Mouse (Mus musculus) gastrocnemius, postnatal 4 days (tissue): ENCODE measurements at regions not wholly inside any gene's neighbourhood (a gene's known extent, or its start where the extent isn't known, plus 50 kb on each side); places are given as distances from the start of the nearest gene placed in this dataset.
"Not testable (repeated sequence)": the region's sequence is repeated elsewhere in the genome, so short reads cannot be mapped to it uniquely, and the experiment has no call there.

Source experiments
- DNase-seq, 2 experiments: peaks; one replicate each; pipeline ENCODE4 v3.0.0; 2021 to 2022; ENCODE audit warnings: low spot score in 2 of 2, mixed read lengths in 2 of 2

DNA sequence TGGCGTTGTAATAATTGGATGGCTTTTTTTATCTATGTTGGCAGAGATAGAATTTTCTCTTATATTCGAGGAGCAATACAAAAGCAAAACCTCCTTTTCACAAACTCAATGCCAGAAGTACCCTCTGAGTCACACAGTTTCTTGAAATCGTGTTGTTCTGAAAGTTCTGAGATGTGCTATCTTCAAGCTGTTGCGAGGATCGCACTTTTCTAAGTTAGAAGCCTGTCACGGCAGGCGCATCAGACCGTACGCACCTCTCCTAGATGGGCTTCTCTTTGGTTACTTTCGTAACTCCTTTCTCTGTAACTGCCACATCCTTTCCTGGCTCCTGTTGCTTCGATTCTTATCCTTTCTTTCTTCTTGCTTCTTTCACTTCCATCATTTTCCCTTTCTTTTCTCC, 271.2 kb upstream of the Arrdc3 start:
- no peak for DNase-seq

DNA sequence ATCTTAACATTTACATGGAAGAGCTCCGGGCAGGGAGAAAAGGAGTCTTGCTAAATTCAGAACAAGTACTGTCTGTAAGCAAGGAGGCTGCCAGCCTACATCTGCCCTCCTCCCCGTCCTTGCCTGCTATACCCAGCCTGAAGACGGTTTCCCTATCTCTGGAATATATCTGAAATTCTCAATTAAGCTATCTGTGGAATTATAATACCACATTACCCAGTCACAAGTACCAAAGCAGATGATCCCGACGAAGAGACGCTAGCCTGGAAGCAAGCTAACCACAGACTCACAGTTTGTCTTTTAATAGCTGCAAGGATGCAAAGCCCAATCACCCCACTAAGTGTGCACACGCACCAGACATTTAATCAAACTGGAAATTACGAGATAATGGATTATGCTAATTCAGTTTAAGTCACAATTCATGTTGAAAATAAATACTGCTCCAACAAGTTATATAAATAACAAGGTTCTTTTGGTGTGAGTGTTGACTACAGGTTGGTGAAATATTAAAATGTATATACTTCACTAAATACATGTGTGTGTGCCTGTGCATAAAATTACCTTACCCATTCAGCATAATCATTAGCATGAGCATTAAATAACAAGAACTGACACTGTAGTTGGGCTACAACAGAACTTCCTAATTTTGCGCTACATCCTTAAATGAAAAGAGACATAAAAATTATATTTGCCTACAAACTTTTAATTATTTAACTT, 269.9 kb upstream of the Arrdc3 start:
- DNase-seq = no peak

DNA sequence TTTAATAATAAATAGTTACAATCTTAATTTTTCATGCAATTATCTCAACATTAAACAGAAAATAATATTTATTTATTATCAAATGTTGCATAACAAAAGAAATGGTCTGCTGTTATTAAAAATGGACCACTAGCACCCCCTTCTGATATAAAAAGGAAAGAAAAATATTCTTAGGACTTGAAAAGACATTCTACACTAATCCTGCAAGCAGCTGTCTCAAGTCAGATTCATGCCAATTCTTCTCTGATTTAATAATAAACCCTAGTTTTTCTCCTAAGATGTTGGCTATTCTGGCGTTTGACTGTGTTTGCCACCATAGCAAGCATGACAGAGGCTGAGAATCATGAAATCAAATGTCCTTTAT, 269.3 kb upstream of the Arrdc3 start:
- no peak for DNase-seq

- no peak for DNase-seq
These were observed 268.2 kb upstream of the Arrdc3 start for GRCm38 (mm10) chr13:80614971-80615370.

DNA sequence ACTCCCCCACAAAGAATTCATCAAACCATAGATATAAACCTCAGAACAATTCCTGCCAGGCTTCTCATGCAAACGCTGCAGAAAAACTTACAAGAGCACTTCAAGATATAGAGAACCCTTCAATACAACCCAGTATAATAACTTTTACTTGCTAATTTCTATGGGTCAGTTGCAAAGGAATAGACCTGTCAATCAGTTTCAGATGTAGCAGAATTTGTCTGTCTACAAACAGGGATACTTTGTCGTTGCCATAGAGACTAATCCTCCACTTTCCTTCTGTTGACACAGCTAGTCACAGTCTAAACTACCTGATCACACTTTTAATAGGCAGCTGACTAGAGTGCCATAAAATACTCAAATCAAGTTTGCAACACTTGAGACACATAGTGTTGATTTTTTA, 260.2 kb upstream of the Arrdc3 start:
- no peak for DNase-seq

DNA sequence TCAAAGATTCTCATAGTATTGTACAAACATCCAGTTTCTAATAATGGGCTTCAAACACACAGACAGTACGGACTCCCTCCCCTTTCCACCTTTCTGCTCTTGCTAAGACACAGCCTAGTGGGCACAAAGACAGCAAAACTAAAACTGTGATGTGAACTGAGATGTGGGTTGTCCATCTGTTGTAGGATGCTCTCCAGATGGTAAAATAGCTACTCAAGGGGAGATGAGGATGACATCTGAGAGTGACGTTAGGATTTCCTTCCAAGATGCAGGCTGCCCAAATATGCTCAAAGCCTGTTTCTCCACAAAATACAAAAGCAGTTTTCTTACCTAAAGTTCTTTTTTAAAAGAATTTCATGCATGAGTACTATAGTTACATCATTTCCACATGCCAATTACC, 241.8 kb upstream of the Arrdc3 start:
- no peak for DNase-seq

- no peak for DNase-seq
These were observed 235.6 kb upstream of the Arrdc3 start for GRCm38 (mm10) chr13:80647578-80647977.

- no peak for DNase-seq
These were observed 230.1 kb upstream of the Arrdc3 start for GRCm38 (mm10) chr13:80652967-80653539.

- no peak for DNase-seq
These were observed 216.9 kb upstream of the Arrdc3 start for GRCm38 (mm10) chr13:80666186-80666713.

DNA sequence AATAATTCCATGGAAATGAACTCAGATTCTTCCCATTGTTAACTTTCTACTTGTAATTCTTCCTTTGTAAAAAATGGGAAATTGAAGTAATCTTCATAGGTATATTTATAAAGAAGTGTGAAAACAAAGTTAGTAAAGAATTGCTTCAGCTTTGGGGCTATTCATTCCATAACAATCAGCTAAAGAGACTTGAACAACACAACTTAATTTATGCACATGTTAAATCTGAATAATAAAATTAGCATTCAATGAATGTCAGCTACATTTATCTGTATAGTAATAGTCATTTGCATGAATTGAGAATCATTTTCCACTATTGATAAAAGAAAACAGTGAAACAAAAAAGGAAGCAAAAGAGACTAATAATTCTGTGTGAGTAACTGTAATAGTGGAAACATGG, 193.3 kb upstream of the Arrdc3 start:
- no peak for DNase-seq

GRCm38 (mm10) chr13:80690654-80691386, 192.4 kb upstream of the Arrdc3 start:
- DNase-seq = no peak

GRCm38 (mm10) chr13:80695549-80696150, 187.5 kb upstream of the Arrdc3 start:
- DNase-seq = no peak

- peak in 1 of 2 experiments; percentile 9 for DNase-seq
These were observed 173.5 kb upstream of the Arrdc3 start for GRCm38 (mm10) chr13:80709531-80710306.

- no peak for DNase-seq
These were observed 163.9 kb upstream of the Arrdc3 start for GRCm38 (mm10) chr13:80719313-80719712.

DNA sequence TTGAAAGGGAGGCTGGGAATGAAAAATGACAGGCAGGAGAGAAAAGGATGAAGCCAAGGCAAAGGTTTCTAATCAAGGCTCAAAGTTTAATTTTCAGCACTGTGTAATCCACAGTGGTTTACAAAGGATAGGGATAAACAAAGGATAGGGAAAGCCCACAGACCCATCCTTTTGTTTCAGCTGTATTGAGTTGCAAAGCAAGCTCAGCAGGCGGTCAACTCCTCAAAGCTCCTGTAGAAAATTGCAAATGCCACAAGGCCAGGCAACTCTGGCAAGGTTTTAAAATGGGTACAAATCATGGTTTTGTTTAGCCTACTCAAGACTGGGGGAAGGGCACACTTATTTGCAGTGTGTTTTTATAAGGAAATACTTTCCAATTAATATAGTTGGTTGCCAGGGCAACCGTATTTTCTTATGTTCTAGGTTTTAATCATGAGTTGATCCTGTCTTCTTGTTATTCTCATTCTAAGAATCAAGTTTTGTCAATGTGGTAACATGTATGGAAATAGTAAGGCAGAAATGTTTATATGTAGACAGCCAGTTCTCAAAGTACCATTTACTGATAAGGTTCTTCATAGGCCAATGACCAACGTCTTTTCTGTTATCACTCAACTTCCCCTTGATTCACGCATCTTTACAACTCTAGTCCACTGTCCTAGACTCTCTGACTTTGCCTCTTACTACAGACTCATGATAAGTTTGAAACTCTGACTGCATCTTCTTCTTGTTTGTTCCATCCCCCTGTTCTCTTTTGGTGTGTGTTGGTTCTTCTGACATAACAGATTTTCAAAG, 159.8 kb upstream of the Arrdc3 start:
- DNase-seq = no peak

- DNase-seq = no peak
These were observed 154.0 kb upstream of the Arrdc3 start for GRCm38 (mm10) chr13:80729202-80729601.

DNA sequence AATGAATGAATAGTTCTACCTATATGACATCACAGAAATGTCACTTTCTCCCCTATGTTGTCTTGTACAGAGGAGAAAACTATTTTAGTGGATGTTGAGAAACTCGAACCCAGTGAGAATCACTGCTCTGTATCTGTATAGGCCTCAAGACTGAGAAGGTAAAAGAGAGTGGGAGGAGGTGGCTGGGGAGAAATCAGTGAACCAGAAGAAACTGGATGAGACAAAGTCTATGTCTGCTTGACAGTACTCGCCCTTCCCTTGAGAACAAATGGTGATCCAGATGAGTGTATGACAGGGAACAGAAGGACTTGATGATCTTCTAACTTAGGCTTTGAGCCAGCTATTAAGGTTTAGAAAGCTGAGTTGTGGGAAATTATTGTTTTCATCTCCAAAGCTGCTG, 137.2 kb upstream of the Arrdc3 start:
- no peak for DNase-seq

GRCm38 (mm10) chr13:80747022-80747421, 136.2 kb upstream of the Arrdc3 start:
- not testable (repeated sequence) for DNase-seq
